Mouse (Mus musculus) spleen, postnatal 14 days (tissue): ENCODE measurements around the gene Lcn11.
"Not testable (repeated sequence)": the region's sequence is repeated elsewhere in the genome, so short reads cannot be mapped to it uniquely, and the experiment has no call there.

Experiments used
- DNase-seq, 2 experiments: peaks; one replicate each; pipeline ENCODE4 v3.0.0; 2021 to 2022; ENCODE audit warnings: low spot score in 2 of 2

The Lcn11 gene

DNA sequence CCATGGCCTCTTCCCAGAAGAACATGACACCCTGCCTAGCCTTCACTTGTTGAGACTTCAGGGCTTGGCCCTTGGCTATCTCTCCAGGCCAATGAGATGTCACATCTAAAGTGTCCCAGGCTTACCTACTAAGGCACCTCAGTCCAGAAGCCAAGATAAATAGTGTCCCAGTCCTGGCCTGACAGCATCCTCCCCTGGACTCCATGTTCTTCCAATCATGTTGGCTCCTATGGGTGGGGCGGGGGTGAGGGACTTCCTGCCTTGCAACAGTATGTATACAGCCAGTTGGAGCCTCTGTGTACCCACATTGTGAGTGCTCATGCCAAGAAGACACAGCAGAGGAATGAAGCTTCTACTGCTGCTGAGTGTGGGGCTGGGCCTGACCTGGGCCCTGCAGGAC is at the start of gene Lcn11:
TSS of gene Lcn11 (plus strand) at position 301 of the 400 bp plus-strand sequence.
- DNase-seq, result no peak

DNA sequence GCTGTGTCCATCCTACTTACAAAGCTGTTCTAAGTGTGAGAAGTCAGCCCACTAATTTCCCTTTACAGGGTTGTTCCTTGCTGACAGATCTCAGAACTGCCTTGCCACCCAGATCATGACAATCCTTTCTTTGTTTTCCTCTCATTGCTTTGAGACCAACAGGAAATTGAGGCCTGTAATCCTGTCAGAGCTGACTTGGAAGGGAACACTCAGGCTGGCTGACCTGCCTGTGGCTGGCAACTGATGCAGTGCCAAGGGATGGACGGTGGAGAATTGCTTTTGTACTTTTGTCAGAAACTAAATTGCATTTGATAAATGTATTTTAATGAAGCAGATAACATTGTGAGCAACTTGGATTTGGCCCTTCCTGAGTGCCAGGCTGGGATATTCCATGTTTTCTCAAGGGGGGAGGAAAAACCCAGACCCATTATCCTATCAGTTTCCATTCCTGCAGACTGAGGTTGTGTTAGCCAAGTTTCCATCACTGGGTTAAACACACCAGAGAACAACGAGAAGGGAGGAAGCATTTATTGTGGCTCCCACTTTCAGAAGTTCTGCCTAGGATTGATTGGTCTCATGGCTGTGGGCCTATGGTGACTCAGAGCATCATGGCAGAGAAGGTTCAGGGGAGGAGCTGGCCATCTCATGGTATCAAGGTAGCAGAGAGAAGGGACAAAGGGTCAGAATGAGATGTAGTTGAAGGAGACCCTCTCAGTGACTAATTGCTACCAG is 43.5 kb upstream of the Lcn11 start:
- DNase-seq, result no peak

DNA sequence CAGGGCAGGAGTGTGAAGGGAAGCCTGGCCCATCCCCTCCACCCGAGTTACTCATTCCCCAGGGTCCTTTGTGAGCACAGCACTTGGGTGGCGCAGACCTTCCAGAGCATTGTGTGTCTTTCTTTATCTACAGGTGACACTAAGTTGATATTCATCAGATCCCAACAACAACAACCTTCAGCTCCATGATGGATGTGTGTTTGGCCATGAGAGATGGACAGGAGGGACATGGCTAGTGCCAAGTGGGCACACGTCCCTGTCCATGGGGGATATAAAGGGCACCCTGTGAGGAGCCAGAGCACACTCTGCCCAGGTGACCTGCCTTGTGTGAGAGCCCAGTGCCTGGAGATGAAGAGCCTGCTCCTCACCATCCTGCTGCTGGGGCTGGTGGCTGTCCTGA is 40.1 kb upstream of the Lcn11 start, which contains the start of gene Obp2b:
TSS of gene Obp2b (plus strand) at position 301 of the 400 bp plus-strand sequence.
- not testable (repeated sequence) for DNase-seq

DNA sequence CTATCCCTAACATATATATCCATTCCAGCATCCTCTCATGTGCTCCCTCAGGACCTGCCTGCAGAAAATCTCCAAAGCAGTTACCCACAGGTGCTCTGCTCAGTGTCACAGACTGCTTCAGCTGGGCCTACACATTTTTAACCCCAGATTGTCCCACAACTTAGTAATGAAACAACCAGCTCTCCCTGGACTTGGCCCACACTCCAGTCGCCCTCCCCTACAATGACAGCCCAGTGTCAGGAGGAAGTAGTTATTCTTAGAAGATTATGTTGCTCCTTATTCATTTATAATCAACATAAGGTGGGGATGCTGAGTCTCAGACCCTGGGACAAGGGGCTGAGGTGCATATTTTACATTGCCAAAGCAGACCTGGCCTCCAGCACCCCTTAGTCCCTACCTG is 35.1 kb upstream of the Lcn11 start:
- DNase-seq, result no peak

DNA sequence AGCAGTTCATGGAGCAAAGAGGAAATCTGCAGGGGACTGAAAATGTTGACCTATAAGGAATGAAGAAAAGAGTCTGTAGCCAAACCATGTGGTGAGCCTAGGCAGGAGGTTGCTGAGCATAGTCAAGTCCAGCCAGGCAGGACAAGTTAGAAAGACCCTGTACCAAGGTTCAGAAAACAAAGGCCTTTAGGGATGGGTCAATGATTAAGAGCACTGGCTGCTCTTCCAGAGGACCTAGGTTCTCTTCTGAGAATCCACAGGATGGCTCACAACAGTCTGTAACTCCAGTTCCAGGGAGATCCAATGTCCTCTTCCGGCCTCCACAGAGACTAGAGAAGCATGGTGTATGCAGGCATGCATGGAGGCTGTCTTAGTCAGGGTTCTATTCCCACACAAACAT is 22.6 kb upstream of the Lcn11 start:
- DNase-seq, result no peak

DNA sequence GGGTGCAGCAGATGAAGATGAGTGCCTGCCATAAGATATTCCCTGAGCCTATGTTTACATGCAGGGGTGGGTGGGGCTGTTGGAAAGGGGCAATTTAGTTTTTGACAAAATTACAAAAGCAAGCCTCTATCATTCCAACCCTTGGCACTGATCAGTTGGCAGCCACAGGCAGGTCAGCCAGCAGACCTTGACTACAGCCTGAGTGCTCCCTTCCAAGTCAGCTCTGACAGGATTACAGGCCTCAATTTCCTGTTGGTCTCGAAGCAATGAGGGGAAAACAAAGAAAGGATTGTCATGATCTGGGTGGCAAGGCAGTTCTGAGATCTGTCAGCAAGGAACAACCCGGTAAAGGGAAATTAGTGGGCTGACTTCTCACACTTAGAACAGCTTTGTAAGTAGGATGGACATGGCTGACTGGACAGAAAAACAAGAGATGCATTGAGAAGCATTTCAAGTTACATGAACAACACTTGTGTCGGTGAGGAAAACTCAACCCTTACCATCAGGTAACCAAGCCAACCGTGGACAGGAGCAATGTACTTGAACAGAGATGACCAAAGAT is 18.7 kb upstream of the Lcn11 start:
- DNase-seq, result no peak

DNA sequence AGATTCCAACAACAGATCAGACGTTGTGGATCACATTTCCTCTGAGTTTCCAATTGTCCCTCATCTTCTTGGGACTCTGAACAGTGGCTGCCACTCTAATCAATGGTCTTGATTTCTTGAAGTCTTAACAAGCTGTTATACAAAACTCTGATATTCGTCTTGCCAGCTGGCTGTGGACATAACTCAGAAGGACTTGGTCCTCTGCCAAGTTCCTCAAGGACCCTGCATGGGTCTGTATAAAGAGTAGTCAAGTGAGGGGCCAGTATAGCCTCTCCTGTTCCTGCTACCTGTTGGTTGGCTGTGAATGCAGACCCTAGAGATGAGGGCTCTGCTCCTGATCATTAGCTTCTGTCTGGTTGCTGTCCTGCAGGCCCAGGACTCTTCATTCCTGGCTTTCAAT is 11.5 kb upstream of the Lcn11 start, which contains the start of gene Lcn3:
TSS of gene Lcn3 (plus strand) at position 301 of the 400 bp plus-strand sequence.
- DNase-seq, result no peak

DNA sequence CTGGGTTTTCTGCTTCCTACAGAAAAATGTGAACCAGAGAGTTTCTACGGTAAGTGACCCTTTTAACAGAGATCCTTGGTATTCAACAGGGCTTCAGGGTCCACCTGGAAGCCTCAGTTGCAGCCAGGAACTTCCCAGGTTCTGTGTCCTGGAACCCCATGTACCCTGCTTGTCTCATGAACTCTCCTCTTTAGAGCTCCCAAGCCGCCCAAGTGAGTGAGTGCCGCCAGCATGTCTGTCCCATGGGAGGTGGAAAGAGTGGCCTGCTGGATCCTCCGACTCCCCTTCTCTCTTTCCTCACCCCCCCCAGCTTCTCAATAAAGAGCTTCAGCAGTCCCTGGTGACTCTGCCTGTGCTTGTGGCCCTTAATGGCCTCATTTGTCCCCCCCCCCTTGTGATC is 9.1 kb upstream of the Lcn11 start:
- DNase-seq, result no peak

DNA sequence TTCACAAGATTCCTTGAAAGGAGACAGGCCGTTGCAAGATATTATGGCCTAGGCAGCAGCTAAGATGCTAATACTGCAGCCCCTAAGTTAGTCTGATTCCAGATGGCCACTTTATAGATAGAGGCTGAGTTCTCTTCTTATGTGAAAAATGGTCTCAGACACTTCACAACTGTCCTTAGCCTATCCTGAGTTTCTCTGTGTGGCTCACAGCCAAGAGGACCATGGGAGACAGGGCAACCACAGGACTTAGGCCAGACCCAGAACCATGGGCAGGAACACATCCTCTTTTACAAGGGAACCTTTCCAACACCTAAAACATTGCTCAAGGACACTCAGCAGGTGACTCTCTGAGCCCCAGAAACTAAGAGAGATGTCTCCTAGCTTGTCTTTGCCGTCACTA is 3.3 kb upstream of the Lcn11 start:
- no peak for DNase-seq

DNA sequence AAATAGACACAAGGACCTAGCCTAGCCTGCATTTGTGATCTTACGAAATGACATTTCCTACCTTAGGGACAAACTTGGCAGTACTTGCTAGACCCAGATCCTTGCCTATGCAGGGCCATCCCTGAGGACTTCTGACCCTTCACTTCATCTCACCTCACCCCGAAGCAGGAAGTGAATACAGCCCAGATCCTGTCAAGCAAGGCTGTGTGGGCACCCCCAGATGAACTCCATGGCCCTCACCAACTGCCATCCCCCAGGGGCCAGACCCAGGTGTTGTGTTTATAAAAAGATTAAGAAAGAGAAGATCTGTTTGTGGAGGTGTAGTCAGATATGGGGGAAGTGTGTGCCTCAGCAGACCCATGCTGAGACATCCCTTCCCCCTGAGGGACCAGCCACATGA is 2.2 kb upstream of the Lcn11 start:
- no peak for DNase-seq

DNA sequence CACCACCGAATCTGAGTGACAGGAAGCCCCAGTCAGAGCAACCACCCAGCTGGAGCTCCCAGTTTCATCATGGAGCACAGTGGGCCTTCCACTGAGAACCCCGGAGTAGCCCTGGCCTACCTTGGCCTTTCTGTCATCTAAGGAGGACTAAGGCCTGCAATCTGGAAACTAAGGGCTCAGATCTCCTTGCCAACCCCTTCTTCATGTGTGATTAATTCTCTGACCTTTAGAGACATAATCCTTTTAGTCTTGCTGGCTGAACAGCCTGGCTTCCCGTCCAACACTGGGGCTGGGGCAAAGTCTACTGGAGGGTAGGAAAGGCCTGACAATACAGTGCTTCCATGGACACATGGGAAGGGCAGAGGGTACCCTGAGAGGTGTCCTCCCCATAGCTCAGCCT is 826 bp upstream of the Lcn11 start:
- DNase-seq, result no peak

DNA sequence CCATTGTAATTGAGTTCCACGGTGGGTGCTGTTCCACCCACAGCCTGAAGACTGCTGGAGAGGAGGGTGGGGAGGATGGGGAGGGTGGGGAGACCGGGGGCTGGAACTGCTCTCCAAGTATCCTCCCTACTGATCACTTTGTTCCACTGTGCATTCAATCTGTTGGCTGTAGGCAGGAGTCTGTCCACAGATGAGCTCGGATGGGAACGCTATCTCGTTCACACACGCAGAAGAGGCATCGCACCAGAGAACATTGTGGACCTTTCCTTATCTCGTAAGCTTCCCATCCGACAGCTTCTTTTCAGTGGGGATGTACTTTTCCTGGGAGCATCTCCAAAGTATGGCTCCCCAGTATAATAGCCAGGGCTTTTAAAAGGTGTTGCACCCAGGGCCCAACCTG is 2.3 kb downstream of the Lcn11 start:
- DNase-seq, result no peak

DNA sequence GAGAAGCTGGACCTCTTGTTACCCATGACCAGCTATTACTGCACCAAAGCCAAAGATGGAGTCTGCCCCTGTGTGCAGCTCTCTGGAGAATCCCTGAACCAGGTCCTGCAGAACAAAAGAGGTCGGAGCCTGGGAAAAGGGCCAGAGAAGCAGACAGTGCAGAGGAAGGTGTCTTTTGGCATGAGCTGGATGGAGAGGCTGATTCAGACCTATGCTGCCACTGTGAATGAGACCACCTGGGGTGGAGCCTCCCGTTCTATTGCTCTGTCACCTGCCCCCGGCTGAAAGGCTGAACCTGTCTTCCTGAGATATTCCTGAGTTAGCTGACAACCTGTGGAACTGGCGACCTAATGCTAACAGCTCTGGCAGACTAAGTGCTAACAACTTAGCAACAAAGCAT is 4.1 kb downstream of the Lcn11 start:
- DNase-seq, result no peak

DNA sequence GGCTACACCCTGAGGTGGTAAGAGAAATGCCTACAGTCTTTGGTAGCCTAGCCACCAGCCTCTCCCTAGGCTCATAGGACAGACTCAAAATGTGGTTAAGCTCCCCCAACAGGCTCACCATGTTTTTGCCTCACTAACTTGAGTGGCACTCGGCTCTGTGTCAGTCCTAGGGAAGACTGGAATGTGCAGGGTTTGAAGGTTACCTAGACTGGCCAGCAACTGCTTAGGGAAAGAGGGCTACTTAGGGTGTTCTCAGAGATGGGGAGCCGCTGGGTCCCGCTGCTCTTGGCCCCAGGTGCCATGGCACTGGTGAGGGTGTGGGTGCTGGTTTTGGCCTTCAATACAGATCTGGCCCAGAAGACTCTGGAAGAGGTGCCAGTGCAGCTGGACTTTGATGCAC is 5.1 kb downstream of the Lcn11 start, which contains the start of gene Gm13539:
TSS of gene Gm13539 (plus strand) at position 301 of the 400 bp plus-strand sequence.
- DNase-seq, result no peak

DNA sequence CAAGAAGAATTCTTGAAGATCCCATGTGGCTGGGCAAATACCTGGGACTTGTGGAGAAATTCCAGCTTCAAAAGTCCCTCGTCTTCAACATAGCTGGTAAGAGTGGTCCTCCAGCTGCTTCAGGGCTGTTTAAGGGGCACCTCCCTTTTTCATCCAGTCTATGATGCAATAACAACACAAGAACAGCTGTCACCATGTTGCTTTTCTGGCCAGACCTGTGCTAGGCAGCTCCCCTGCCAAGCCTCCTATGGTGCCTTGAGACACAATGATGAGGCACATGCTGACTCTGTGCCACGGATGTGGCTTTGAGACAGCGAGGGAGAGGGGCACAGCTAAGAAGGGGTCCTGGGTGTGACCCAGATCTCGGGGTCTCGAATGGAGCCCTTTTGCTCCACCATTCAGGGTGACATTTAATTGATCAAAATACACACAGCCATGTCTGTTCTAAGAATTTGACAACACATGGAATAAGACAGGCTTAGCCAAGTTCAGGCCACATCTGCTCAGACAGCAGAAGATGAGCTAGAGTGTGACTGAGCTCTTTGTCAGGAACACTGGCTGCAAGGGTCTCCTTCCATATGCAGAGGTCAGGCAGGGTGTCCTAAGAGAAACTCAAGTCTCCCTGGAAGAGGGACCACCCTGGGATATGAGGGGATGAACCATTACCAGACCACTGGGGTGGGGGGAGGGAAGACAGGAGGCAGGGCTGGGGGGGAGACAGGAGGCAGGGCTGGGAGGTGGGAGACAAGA is 8.9 kb downstream of the Lcn11 start:
- DNase-seq, result no peak

DNA sequence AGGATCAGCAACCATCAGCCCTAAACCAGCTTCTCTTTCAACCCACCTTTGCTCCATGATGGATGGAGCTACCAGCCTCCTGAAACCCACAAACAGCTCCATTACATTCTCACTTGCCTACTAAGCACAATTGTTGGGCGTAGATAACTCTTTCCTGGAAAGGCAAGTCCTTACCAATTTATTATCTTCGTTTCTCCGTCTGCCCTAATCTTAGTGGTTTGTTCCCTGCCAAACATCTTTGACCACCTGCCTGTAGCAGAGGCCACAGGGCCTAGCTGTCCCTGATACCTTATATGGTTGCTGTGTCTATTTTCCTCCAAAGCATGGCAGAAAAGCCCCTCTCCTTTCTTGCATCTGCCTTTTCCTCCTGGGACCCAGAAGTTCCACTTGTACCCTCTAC is 12.3 kb downstream of the Lcn11 start:
- DNase-seq, result no peak

DNA sequence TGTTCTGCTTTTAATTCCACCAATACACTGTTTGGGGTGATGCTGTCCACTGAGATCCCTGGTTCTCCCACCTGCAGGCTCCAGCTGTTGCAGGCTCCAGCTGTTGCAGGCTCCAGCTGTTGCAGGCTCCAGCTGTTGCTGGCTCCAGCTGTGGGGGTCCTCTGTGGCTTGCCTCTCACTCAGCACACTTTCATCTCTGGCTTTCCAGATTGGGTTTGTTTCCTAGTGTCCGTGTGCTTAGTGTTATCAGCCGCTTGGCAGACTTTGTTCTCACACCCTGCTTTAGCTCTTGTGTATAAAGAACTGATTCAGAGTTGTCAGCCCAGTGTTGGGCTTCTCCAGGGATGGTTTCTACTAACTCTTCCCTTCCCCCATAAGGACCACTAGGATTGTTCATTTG is 20.8 kb downstream of the Lcn11 start:
- DNase-seq, result no peak

DNA sequence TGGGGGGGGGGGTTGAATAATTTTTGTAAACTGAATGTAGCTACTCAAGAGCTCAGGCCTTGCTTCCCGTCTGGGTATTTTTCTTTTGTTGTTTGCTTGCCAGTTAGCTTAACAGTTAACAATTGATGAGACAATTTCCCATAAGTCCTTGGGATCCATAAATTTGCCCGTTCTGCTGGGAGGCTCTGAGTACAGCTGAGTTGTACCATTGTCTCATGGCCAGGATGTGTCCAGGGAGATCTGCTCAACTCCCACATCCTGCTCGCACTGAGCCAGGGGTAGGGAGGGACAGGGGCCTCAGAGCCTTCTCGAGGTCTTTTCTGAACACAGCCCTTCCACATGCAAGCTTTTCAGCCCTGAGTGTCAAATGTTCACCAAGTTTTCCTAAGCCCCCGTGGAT is 21.2 kb downstream of the Lcn11 start:
- DNase-seq, result no peak

DNA sequence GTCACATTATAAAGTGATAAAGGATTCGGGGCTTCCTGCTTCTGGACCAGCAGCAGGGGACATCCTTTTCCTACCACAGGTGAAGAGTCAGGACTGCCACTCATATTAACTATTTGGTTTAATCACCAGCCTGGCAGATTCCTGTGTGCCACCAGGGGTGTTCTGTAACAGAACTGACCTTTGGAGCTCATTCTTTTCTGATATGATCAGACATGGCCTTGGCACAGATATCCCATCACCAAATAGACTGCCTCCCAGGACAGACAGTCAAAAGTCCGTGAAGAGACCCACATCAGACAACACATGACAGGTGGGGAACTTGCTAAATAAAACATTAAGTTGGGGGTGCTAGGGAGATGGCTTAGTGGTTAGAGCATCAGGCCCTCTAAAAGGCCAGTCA is 34.9 kb downstream of the Lcn11 start:
- DNase-seq, result no peak

DNA sequence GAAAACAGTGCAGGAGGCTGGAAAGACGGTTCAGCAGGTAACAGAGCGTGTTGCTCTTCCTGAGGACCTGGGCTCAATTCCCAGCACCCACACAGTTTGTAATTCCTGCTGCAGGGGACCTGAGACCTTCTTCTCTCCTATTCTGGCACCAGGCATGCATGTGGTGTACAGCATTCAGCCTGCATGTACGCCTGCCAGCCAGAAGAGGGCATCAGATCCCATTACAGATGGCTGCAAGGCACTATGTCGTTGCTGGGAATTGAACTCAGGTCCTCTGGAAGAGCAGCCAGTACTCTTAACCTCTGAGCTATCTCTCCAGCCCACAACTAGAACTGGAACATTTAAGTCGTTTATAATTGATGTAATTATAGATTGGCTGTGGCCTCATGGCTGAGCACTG is 36.5 kb downstream of the Lcn11 start:
- no peak for DNase-seq

DNA sequence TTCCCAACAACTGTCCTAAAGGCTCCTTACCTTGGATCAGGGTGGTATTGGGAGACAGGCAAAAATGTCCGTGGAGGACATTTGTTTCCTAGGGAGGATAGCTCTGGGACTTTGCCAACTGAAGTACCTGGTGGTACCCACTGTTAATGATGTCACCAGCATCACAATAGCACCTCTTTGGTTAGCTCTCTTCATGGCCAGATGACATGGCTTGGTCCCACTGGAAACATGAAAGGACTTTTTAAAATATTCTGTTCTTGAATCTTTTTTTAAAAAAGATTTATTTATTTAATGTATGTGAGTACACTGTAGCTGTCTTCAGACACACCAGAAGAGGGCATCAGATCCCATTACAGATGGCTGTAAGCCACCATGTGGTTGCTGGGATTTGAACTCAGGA is 38.9 kb downstream of the Lcn11 start, which contains the start of gene Glt6d1:
TSS of gene Glt6d1 (minus strand) at position 101 of the 400 bp plus-strand sequence.
- DNase-seq, result not testable (repeated sequence)

DNA sequence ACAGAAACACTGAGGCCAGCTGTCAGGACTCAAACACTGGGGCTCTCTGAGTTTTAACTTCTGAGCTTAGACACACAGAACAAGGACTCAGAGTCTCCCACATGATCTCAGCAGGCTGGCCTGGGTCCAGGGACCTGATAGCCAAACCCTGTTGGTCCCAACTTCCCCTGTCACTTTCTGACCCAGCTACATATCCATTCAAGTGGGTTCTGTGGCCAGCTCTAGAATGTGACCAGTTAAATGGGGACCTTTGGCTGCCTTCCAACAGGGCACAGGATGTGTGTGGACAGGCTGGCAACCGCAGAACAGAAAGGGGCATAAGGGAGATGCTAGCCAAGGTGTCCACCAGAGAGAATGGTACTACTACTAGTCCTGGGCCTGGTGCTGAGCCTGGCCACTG is 46.0 kb downstream of the Lcn11 start, which contains the start of gene Lcn9:
TSS of gene Lcn9 (plus strand) at position 348 of the 400 bp plus-strand sequence.
- no peak for DNase-seq

DNA sequence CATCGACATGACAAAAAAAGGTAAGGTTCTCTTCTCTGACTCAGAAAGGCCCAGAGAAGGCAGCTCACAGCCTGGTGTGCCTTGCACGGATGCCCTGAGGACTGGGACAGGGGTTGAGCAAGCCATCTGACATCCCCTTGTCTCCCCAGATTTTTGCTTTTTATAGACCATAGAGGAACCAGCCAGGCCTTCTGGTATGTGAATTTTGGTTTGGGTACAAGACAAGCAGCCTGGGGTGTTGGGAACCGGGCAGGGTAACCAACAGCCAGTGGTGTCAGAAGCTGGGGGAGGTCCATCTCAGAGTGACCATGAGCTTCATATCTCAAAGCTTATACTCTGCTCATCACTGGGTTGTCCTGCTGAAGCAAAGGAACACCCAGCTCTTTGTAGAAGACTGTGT is 47.9 kb downstream of the Lcn11 start:
- no peak for DNase-seq
